Comparison of ENCODE assay signal across 29 mouse cellular contexts in the genomic region with DNA sequence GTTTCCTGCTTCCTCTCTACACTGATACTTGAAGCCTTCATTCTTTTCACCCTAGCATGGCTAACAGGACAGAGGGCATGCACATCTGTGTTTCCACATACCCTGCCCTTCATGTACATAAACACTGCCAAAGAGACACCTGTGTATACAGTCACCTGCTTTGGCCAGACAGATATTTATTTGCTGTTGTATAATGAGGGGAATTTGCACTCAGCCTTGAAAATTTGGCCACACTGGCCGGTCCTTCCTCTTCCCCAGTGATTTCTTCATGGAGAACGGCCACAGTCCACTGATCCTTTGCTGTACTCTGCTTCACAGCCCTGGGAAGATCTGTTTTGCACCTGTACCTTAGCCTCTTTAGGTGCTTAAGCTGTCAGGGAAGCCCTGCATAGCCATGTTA.
DNase-seq lines count a peak whose midpoint lies in the region; ATAC-seq and TF ChIP-seq lines count a peak whose summit lies in the region.
"Had no signal": no experiment of that assay in that cellular context is flagged by ENCODE, and none has a peak within 500 bp of the region (broad histone marks: within the 10 kb centered on the region; RNA-seq: fewer than 3 reads in every experiment).

No protein-coding gene starts in this region.

- H3K27ac ChIP-seq in kidney, adult 2 months (ENCODE audit: insufficient read depth, low read depth, low read length), result no peak overlapping the region
- H3K27ac ChIP-seq in kidney, embryonic 14.5 days (ENCODE audit: low read depth, low read length), result no peak overlapping the region
- H3K27ac ChIP-seq in liver, postnatal 0 days (ENCODE audit: low read depth), result no peak overlapping the region
- H3K27ac ChIP-seq in layer of hippocampus, adult 2 months, result no peak overlapping the region
- H3K27ac ChIP-seq: embryonic facial prominence, embryonic 10.5 days; embryonic facial prominence, embryonic 13.5 days; forebrain, embryonic 12.5 days; forebrain, embryonic 15.5 days; heart, embryonic 15.5 days; hindbrain, embryonic 10.5 days had no signal

- no peak overlapping the region for H3K4me2 ChIP-seq in kidney, embryonic 14.5 days (replicated peaks; ENCODE audit: low read depth, low read length)
- no peak overlapping the region for H3K4me2 ChIP-seq in liver, postnatal 0 days (ENCODE audit: low read depth, low read length)
- H3K4me2 ChIP-seq: embryonic facial prominence, embryonic 13.5 days; forebrain, embryonic 12.5 days; forebrain, embryonic 15.5 days; heart, embryonic 12.5 days; heart, embryonic 15.5 days had no signal

- H3K9ac ChIP-seq in kidney, embryonic 14.5 days (ENCODE audit: low read depth, low read length), result no peak overlapping the region
- no peak overlapping the region for H3K9ac ChIP-seq in liver, postnatal 0 days (replicated peaks)
- H3K9ac ChIP-seq: embryonic facial prominence, embryonic 13.5 days; forebrain, embryonic 12.5 days; forebrain, embryonic 15.5 days; heart, embryonic 12.5 days; heart, embryonic 15.5 days had no signal

- TF ChIP-seq POLR2A in kidney, adult 2 months (IDR thresholded peaks at IDR 0.05; ENCODE audit: low read depth, low read length), result no peak

- DNase-seq in kidney, adult 2 months, result peak; percentile 57
- no peak for DNase-seq in liver, postnatal 0 days
- DNase-seq in liver, result no peak
- DNase-seq in kidney, postnatal 14 days, result peak; percentile 11
- peak; percentile 13 for DNase-seq in mesoderm, embryonic 11.5 days (ENCODE audit: low read depth, low spot score)
- DNase-seq in thymus, postnatal 4 days, result no peak
- DNase-seq in layer of hippocampus, adult 2 months (ENCODE audit: low spot score in 2 of 2), result no peak
- DNase-seq: adrenal gland, adult 8-10 months; adrenal gland, postnatal 25 days; cerebellum, adult 11-12 months; cerebellum, adult 8-10 months; cerebellum, postnatal 10 days; cerebellum, postnatal 36 days; embryo, embryonic 11 days; gastrocnemius, postnatal 25 days; heart, adult 18-20 months; heart, postnatal 10 days; heart, postnatal 36 days had no signal

- no peaks in the 10 kb centered on the region for H3K36me3 ChIP-seq in kidney, adult 2 months (ENCODE audit: control insufficient read depth, insufficient read depth, low read length)
- no peaks in the 10 kb centered on the region for H3K36me3 ChIP-seq in kidney, embryonic 14.5 days (ENCODE audit: control insufficient read depth, insufficient read depth, low read length)
- H3K36me3 ChIP-seq in liver, postnatal 0 days (replicated peaks; ENCODE audit: insufficient read depth, low read length), result no peaks in the 10 kb centered on the region
- H3K36me3 ChIP-seq: embryonic facial prominence, embryonic 10.5 days; embryonic facial prominence, embryonic 13.5 days; forebrain, embryonic 12.5 days; forebrain, embryonic 15.5 days; heart, embryonic 12.5 days; heart, embryonic 15.5 days; hindbrain, embryonic 10.5 days had no signal

- TF ChIP-seq EP300 in liver, postnatal 0 days (IDR thresholded peaks at IDR 0.05; ENCODE audit: low read depth), result no peak

- no peak for ATAC-seq in kidney, embryonic 14.5 days (ENCODE audit: low FRiP score, low TSS enrichment)
- ATAC-seq in liver, postnatal 0 days, result peak; percentile 71
- ATAC-seq: activated CD4-positive, CD25-positive, alpha-beta regulatory T cell, adult 4 months; CD4-positive, CD25-positive, alpha-beta regulatory T cell, adult 4 months; forebrain, embryonic 15.5 days had no signal

- H3K9me3 ChIP-seq in kidney, embryonic 14.5 days (ENCODE audit: control insufficient read depth, low read length), result no peaks in the 10 kb centered on the region
- no peaks in the 10 kb centered on the region for H3K9me3 ChIP-seq in liver, postnatal 0 days (ENCODE audit: low read length)
- H3K9me3 ChIP-seq: embryonic facial prominence, embryonic 10.5 days; forebrain, embryonic 12.5 days; forebrain, embryonic 15.5 days; heart, embryonic 12.5 days; heart, embryonic 15.5 days; hindbrain, embryonic 10.5 days had no signal

- no peaks in the 10 kb centered on the region; the same call in 1 of the 2 replicates for H3K27me3 ChIP-seq in kidney, adult 2 months (replicated peaks; ENCODE audit: control insufficient read depth, insufficient read depth, low read length)
- no peaks in the 10 kb centered on the region for H3K27me3 ChIP-seq in kidney, embryonic 14.5 days (ENCODE audit: control insufficient read depth, insufficient read depth, low read length)
- H3K27me3 ChIP-seq in liver, postnatal 0 days (ENCODE audit: insufficient read depth, low read length), result no peaks in the 10 kb centered on the region
- H3K27me3 ChIP-seq: forebrain, embryonic 12.5 days; forebrain, embryonic 15.5 days; heart, embryonic 15.5 days had no signal

- no peak overlapping the region for H3K4me3 ChIP-seq in kidney, adult 2 months (ENCODE audit: insufficient read depth, low read depth, low read length)
- H3K4me3 ChIP-seq in kidney, embryonic 14.5 days (ENCODE audit: low read length), result no peak overlapping the region
- no peak overlapping the region for H3K4me3 ChIP-seq in liver, postnatal 0 days (ENCODE audit: low read depth, low read length)
- no peak overlapping the region for H3K4me3 ChIP-seq in layer of hippocampus, adult 2 months
- H3K4me3 ChIP-seq: embryonic facial prominence, embryonic 10.5 days; embryonic facial prominence, embryonic 13.5 days; erythroblast, embryonic 14.5 days; forebrain, embryonic 12.5 days; forebrain, embryonic 15.5 days; heart, embryonic 12.5 days; heart, embryonic 15.5 days; hindbrain, embryonic 10.5 days had no signal

- TF ChIP-seq CTCF in kidney, adult 2 months (conservative IDR thresholded peaks at IDR 0.05; ENCODE audit: insufficient read depth, insufficient read length, low read depth, low read length), result no peak
- no peak for TF ChIP-seq CTCF in liver, postnatal 0 days (IDR thresholded peaks at IDR 0.05; ENCODE audit: low read depth)
- TF ChIP-seq CTCF in layer of hippocampus, adult 2 months (conservative IDR thresholded peaks at IDR 0.05), result no peak

- no peaks in the 10 kb centered on the region for H3K4me1 ChIP-seq in kidney, adult 2 months (ENCODE audit: control insufficient read depth, insufficient read depth, low read length)
- no peaks in the 10 kb centered on the region for H3K4me1 ChIP-seq in kidney, embryonic 14.5 days (ENCODE audit: control insufficient read depth, insufficient read depth, low read length)
- H3K4me1 ChIP-seq in liver, postnatal 0 days (ENCODE audit: insufficient read depth), result no peaks in the 10 kb centered on the region
- H3K4me1 ChIP-seq: embryonic facial prominence, embryonic 10.5 days; forebrain, embryonic 12.5 days; forebrain, embryonic 15.5 days; heart, embryonic 15.5 days; hindbrain, embryonic 10.5 days had no signal

- WGBS in kidney, adult 2 months, result 28% methylated on average over 2 of the region's 2 CpGs
- WGBS in kidney, embryonic 14.5 days, result 55% methylated on average over 2 of the region's 2 CpGs
- WGBS in liver, postnatal 0 days (ENCODE audit: insufficient replicate concordance), result 49% methylated on average over 2 of the region's 2 CpGs

Comparison
In these comparisons a context has a peak if more than half of its experiments do, and no peak if none do; other contexts are left out.
1. DNase-seq: peak in kidney, adult 2 months (single experiment), kidney, postnatal 14 days (single experiment) and mesoderm, embryonic 11.5 days (single experiment); none in liver, postnatal 0 days (single experiment), liver (single experiment), thymus, postnatal 4 days (single experiment) and layer of hippocampus, adult 2 months (0 of 2).